Mouse (Mus musculus) monocyte, adult 5-6 weeks (primary cell): ENCODE measurements around the gene Enho. TPM values are rescaled to one million over a fixed set of nuclear protein-coding genes. Genes with fewer than 3 reads are reported as not detected.

Experiments
- ATAC-seq: fragments of 153-309, 156-312 bp; replicated peaks from 2 replicates; pipeline ENCODE4 v1.8.0; 2017; ENCODE audit warnings: mild to moderate bottlenecking; ENCODE audit not compliant: low TSS enrichment, insufficient number of reproducible peaks, severe bottlenecking, poor library complexity, low FRiP score
- total RNA-seq: library from RNA; stranded (forward); fragments of 200-1000, 200-491, 200-594 nt; gene quantifications from 3 replicates; pipeline ENCODE4 v1.2.3, GENCODE M21; 2017

The Enho gene
- total RNA-seq, 1 experiment from 2014 or later = not detected

- no peak for ATAC-seq
Observed at GRCm38 (mm10) chr4:41636882-41637635, 3.1 kb downstream of the Enho start.

- ATAC-seq = no peak
Observed at GRCm38 (mm10) chr4:41636366-41636765, 3.8 kb downstream of the Enho start.

GRCm38 (mm10) chr4:41635906-41636305 is 4.2 kb downstream of the Enho start:
- ATAC-seq = no peak

GRCm38 (mm10) chr4:41635224-41635623 is 4.9 kb downstream of the Enho start:
- ATAC-seq = no peak

GRCm38 (mm10) chr4:41634631-41635030 is 5.5 kb downstream of the Enho start:
- ATAC-seq = no peak

- no peak for ATAC-seq
Observed at GRCm38 (mm10) chr4:41633001-41633400, 7.1 kb downstream of the Enho start.

GRCm38 (mm10) chr4:41631390-41631789 is 8.7 kb downstream of the Enho start:
- no peak for ATAC-seq

- no peak for ATAC-seq
Observed at GRCm38 (mm10) chr4:41630196-41630595, 9.9 kb downstream of the Enho start.

GRCm38 (mm10) chr4:41628202-41628927 is 11.8 kb downstream of the Enho start:
- peak; percentile 73 for ATAC-seq

- no peak for ATAC-seq
Observed at GRCm38 (mm10) chr4:41622071-41622470, 18.1 kb downstream of the Enho start.

GRCm38 (mm10) chr4:41618916-41619746 is 21.0 kb downstream of the Enho start:
- no peak for ATAC-seq

GRCm38 (mm10) chr4:41615661-41616599 is 24.2 kb downstream of the Enho start:
- no peak for ATAC-seq

GRCm38 (mm10) chr4:41614156-41614555 is 26.0 kb downstream of the Enho start:
- peak; percentile 64 for ATAC-seq

- no peak for ATAC-seq
Observed at GRCm38 (mm10) chr4:41612166-41612565, 28.0 kb downstream of the Enho start.

GRCm38 (mm10) chr4:41610594-41610980 is 29.5 kb downstream of the Enho start:
- ATAC-seq = no peak

- no peak for ATAC-seq
Observed at GRCm38 (mm10) chr4:41609681-41610593, 30.2 kb downstream of the Enho start.

GRCm38 (mm10) chr4:41606784-41607183 is 33.3 kb downstream of the Enho start:
- ATAC-seq = no peak
